Mouse (Mus musculus): ENCODE results near the gene Rpp25l.
"Not testable (repeated sequence)": the region's sequence is repeated elsewhere in the genome, so short reads cannot be mapped to it uniquely, and the experiment has no call there.

Rpp25l gene

GRCm38 (mm10) chr4:41737602-41738255, 24.4 kb upstream of the Rpp25l start:
- peak; percentile 45 to 63 for DNase-seq (ENCODE audit: low spot score in 2 of 2)

GRCm38 (mm10) chr4:41731052-41731765, 17.9 kb upstream of the Rpp25l start, which contains the start of gene Arid3c:
TSS of gene Arid3c (minus strand) at chr4:41731142.
- DNase-seq (ENCODE audit: low spot score in 2 of 2), result no peak

- no peak for DNase-seq (ENCODE audit: low spot score in 2 of 2)
Measured at GRCm38 (mm10) chr4:41726826-41727621, 13.7 kb upstream of the Rpp25l start.

GRCm38 (mm10) chr4:41722918-41723351, 9.6 kb upstream of the Rpp25l start, which contains the start of gene Dctn3:
TSS of gene Dctn3 (minus strand) at chr4:41723170.
- peak; percentile 60 to 73 for DNase-seq (ENCODE audit: low spot score in 2 of 2)

- no peak for DNase-seq (ENCODE audit: low spot score in 2 of 2)
Measured at GRCm38 (mm10) chr4:41716834-41717233, 3.5 kb upstream of the Rpp25l start.

GRCm38 (mm10) chr4:41715596-41715995, 2.3 kb upstream of the Rpp25l start:
- DNase-seq (ENCODE audit: low spot score in 2 of 2), result no peak

GRCm38 (mm10) chr4:41715082-41715481, 1.7 kb upstream of the Rpp25l start:
- DNase-seq (ENCODE audit: low spot score in 2 of 2), result no peak

GRCm38 (mm10) chr4:41714276-41714675, 942 bp upstream of the Rpp25l start:
- DNase-seq (ENCODE audit: low spot score in 2 of 2), result peak in 1 of 2 experiments; percentile 54

- DNase-seq (ENCODE audit: low spot score in 2 of 2), result no peak
Measured at GRCm38 (mm10) chr4:41712421-41713196, 725 bp downstream of the Rpp25l start.

- DNase-seq (ENCODE audit: low spot score in 2 of 2), result no peak
Measured at GRCm38 (mm10) chr4:41711705-41712375, 1.5 kb downstream of the Rpp25l start.

GRCm38 (mm10) chr4:41710229-41710628, 3.1 kb downstream of the Rpp25l start:
- no peak for DNase-seq (ENCODE audit: low spot score in 2 of 2)

- DNase-seq (ENCODE audit: low spot score in 2 of 2), result no peak
Measured at GRCm38 (mm10) chr4:41708192-41708745, 5.1 kb downstream of the Rpp25l start.

- DNase-seq (ENCODE audit: low spot score in 2 of 2), result peak in 1 of 2 experiments; percentile 35
Measured at GRCm38 (mm10) chr4:41707011-41707535, 6.3 kb downstream of the Rpp25l start.

- DNase-seq (ENCODE audit: low spot score in 2 of 2), result no peak
Measured at GRCm38 (mm10) chr4:41705922-41706754, 7.2 kb downstream of the Rpp25l start.

GRCm38 (mm10) chr4:41704651-41705050, 8.7 kb downstream of the Rpp25l start:
- no peak for DNase-seq (ENCODE audit: low spot score in 2 of 2)

GRCm38 (mm10) chr4:41702226-41702625, 11.1 kb downstream of the Rpp25l start:
- DNase-seq (ENCODE audit: low spot score in 2 of 2), result not testable (repeated sequence)

GRCm38 (mm10) chr4:41700224-41700623, 13.1 kb downstream of the Rpp25l start:
- DNase-seq (ENCODE audit: low spot score in 2 of 2), result not testable (repeated sequence)

GRCm38 (mm10) chr4:41699783-41700182, 13.6 kb downstream of the Rpp25l start, which contains the start of gene Il11ra1:
TSS of gene Il11ra1 (plus strand) at chr4:41699989.
- not testable (repeated sequence) for DNase-seq (ENCODE audit: low spot score in 2 of 2)

- not testable (repeated sequence) for DNase-seq (ENCODE audit: low spot score in 2 of 2)
Measured at GRCm38 (mm10) chr4:41698421-41699016, 14.8 kb downstream of the Rpp25l start.
